Mouse (Mus musculus) erythroblast, embryonic 14.5 days (primary cell): ENCODE results near the gene Dmrta1. TPM values are rescaled to one million over a fixed set of nuclear protein-coding genes. Genes with fewer than 3 reads are reported as not detected.

Experiments
- H3K27me3 ChIP-seq: 2 replicates; pipeline ENCODE4 v1.6.1; 2012; ENCODE audit warnings: inconsistent platforms; ENCODE audit not compliant: control insufficient read depth
- H3K36me3 ChIP-seq: 2 replicates; pipeline ENCODE4 v1.6.1; 2012; ENCODE audit warnings: mild to moderate bottlenecking, inconsistent platforms; ENCODE audit not compliant: control insufficient read depth
- H3K4me1 ChIP-seq: 2 replicates; pipeline ENCODE4 v1.6.1; 2012; ENCODE audit warnings: inconsistent platforms; ENCODE audit not compliant: control insufficient read depth
- H3K4me3 ChIP-seq: replicated peaks from 2 replicates; pipeline ENCODE3; 2012; ENCODE audit warnings: moderate library complexity, mild to moderate bottlenecking, inconsistent platforms
- H3K9me3 ChIP-seq: 2 replicates; pipeline ENCODE4 v1.6.1; 2012; ENCODE audit warnings: low read length, inconsistent platforms, mixed read lengths; ENCODE audit not compliant: control insufficient read depth
- GATA1 ChIP-seq: IDR thresholded peaks from 2 replicates; pipeline ENCODE4 v1.6.1; 2012; ENCODE audit warnings: low read length, inconsistent platforms, mixed read lengths
- TAL1 ChIP-seq: IDR thresholded peaks from 3 replicates; pipeline ENCODE4 v1.6.1; 2012; ENCODE audit warnings: low read length, inconsistent platforms, mixed read lengths
- polyA plus RNA-seq: library from polyadenylated mRNA; stranded (reverse); fragments of >175 nt; gene quantifications from 2 replicates; pipeline ENCODE4 v1.2.3, GENCODE M21; 2012

Dmrta1 gene
- not detected in 2 replicates for polyA plus RNA-seq

DNA sequence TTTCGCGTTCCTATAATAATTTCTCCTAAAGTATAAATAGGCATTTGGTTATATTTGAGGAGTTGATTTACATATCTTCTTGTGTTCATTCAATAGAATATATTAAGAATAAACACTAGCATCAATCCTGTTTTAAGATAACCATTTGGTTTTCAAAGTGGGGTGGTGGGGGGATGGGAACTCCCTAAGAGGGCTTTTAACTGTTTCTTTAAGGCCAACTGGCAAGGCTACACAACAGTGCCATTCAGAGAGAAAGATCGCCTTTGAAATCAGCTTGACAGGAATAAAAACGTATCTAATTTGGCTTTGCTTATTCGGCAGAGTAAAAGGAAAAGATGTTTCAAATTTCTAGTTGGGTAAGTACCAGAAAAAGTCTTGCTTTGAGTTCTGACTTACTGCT is at the start of gene Dmrta1:
TSS of gene Dmrta1 (plus strand) at position 242 of the 400 bp plus-strand sequence.
- H3K4me1 ChIP-seq, result no peaks in the 10 kb centered on the region
- no peak for TF ChIP-seq GATA1
- H3K4me3 ChIP-seq, result no peak within 1 kb of the TSS
- no peaks in the 10 kb centered on the region for H3K27me3 ChIP-seq
- H3K36me3 ChIP-seq, result no peaks in the 10 kb centered on the region
- no peaks in the 10 kb centered on the region for H3K9me3 ChIP-seq

DNA sequence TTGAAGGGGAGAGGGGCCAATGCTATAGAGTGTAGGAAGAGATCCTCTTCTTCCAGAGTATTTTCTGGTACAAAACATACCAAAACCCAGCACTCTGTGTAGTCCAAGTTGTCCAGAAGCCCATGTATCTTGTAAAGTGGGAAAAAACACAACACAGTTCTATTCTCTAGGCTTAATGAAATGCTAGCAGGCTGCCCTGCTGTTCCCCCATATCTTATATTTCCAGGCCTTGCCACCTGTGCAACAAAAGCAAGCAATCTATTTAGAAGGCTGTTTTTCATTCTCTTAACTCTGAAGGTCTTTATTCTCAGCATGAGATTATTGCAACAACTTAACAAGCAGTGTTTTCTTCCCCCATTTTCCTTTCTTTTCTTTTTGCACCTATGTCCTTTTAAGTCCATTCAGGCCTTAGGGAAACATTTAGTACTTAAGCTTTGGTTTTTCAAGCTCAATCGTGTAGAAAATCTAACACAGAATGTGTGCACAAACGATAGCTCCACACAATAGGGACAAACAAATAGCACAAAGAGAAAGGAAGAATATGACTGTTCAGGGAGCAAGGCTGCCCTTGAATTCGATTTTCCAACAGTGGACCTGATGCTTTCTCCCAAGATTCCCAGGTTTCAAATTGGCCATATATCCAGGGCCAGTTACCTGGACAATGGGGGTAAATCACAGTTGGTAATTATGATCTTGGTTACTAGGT is 48.7 kb upstream of the Dmrta1 start:
- no peaks in the 10 kb centered on the region for H3K9me3 ChIP-seq
- H3K4me3 ChIP-seq, result no peak overlapping the region
- TF ChIP-seq GATA1, result no peak
- TF ChIP-seq TAL1, result no peak
- H3K36me3 ChIP-seq, result no peaks in the 10 kb centered on the region
- no peaks in the 10 kb centered on the region for H3K27me3 ChIP-seq
- H3K4me1 ChIP-seq, result no peaks in the 10 kb centered on the region

GRCm38 (mm10) chr4:89631560-89631959 is 47.7 kb upstream of the Dmrta1 start:
- Histone ChIP-seq H3K9me3 (no peaks in the 10 kb centered on the region; the same call in 1 of the 2 replicates), H3K4me3 (no peak overlapping the region), H3K27me3 (no peaks in the 10 kb centered on the region), H3K36me3 (no peaks in the 10 kb centered on the region), H3K4me1 (no peaks in the 10 kb centered on the region)
- TF ChIP-seq TAL1 (no peak), GATA1 (no peak)

- Histone ChIP-seq H3K4me1 (no peaks in the 10 kb centered on the region), H3K27me3 (no peaks in the 10 kb centered on the region), H3K9me3 (no peaks in the 10 kb centered on the region; the same call in 1 of the 2 replicates), H3K4me3 (no peak overlapping the region), H3K36me3 (no peaks in the 10 kb centered on the region)
- no peak for TF ChIP-seq TAL1
- TF ChIP-seq GATA1, result no peak
Measured at GRCm38 (mm10) chr4:89638651-89639050, 40.6 kb upstream of the Dmrta1 start.

- TF ChIP-seq TAL1 (no peak), GATA1 (no peak)
- no peaks in the 10 kb centered on the region for H3K4me1 ChIP-seq
- no peaks in the 10 kb centered on the region for H3K9me3 ChIP-seq
- H3K27me3 ChIP-seq, result no peaks in the 10 kb centered on the region
- no peaks in the 10 kb centered on the region for H3K36me3 ChIP-seq
- H3K4me3 ChIP-seq, result no peak overlapping the region
Measured at GRCm38 (mm10) chr4:89644235-89645115, 34.8 kb upstream of the Dmrta1 start.

GRCm38 (mm10) chr4:89650352-89651311 is 28.6 kb upstream of the Dmrta1 start:
- H3K4me3 ChIP-seq, result no peak overlapping the region
- H3K27me3 ChIP-seq, result no peaks in the 10 kb centered on the region
- no peaks in the 10 kb centered on the region for H3K36me3 ChIP-seq
- no peaks in the 10 kb centered on the region for H3K9me3 ChIP-seq
- TF ChIP-seq TAL1, result no peak
- TF ChIP-seq GATA1, result no peak
- no peaks in the 10 kb centered on the region for H3K4me1 ChIP-seq

DNA sequence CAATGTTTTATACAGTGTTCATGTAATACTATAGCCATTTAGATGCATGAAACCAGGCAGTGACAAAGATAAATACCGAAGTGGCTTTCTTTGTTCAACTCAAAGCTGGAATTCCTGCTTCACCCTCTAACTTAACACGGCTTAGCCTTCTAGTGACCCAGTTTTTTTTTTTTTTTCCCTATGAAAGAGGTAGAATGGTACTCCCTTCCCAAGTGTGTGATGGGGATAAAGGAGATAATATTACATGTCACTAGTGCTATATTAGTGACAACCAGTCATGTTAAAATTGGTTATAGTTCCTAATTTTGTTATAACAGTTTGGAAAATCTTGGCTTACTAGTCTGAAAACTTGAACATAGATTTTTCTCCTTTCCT is 27.9 kb upstream of the Dmrta1 start:
- Histone ChIP-seq H3K4me3 (no peak overlapping the region), H3K27me3 (no peaks in the 10 kb centered on the region), H3K36me3 (no peaks in the 10 kb centered on the region), H3K4me1 (no peaks in the 10 kb centered on the region), H3K9me3 (no peaks in the 10 kb centered on the region)
- TF ChIP-seq GATA1 (no peak), TAL1 (no peak)

DNA sequence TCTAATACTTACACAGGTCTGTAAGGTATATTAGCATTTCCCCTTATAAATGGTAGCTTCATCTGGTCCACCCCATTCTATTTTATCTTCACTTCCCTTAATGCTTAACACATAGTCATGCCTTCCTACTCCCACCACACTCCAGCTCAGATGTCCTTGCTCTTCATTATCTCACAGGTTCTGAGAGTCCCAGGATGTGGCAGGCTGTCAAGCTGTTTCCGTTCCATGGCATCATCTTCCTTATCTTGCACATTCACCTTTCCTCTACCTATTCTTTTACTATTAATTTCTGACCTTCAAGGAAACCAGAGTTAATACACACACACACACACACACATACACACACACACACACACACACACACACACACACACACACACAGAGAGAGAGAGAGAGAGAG is 27.5 kb upstream of the Dmrta1 start:
- Histone ChIP-seq H3K4me3 (no peak overlapping the region), H3K27me3 (no peaks in the 10 kb centered on the region), H3K36me3 (no peaks in the 10 kb centered on the region), H3K9me3 (no peaks in the 10 kb centered on the region), H3K4me1 (no peaks in the 10 kb centered on the region)
- TF ChIP-seq TAL1 (no peak), GATA1 (no peak)
